Mouse (Mus musculus): ENCODE measurements at regions not wholly inside any gene's neighbourhood (a gene's known extent, or its start where the extent isn't known, plus 50 kb on each side); places are given as distances from the start of the nearest gene placed in this dataset.

DNA sequence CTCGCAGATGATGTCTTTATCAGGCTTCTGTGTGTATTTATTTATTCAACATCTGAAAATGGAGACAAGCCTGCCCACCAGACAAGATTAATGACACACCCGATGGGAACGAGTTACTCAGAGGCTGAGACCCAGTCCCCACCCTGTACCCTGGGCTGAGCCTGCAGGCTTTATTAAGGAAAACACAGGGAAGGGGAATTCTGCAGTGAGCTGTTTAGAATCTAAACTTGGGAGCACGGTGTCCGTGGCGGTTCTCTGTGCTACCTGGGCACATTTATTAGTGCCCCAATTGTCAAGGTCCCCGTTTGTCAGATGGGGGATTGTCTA, 298.4 kb downstream of the Cdh26 start:
- TF ChIP-seq POLR2A (IDR thresholded peaks at IDR 0.05; ENCODE audit: borderline replicate concordance, insufficient read depth, low read length) = no peak
- TF ChIP-seq CTCF (IDR thresholded peaks at IDR 0.05; ENCODE audit: borderline replicate concordance, insufficient read depth, low read depth, low read length) = no peak
